Mouse (Mus musculus): Measurements from ENCODE around the gene Spdye4a.

GRCm38 (mm10) chr5:143264689-143265088 is 38.0 kb upstream of the Spdye4a start:
- TF ChIP-seq GATA1 (IDR thresholded peaks at IDR 0.05; ENCODE audit: low read length) (no peak), TAL1 (IDR thresholded peaks at IDR 0.05; ENCODE audit: low read length) (no peak)

Data from erythroblast, embryonic 14.5 days (primary cell).